In the genomic region with DNA sequence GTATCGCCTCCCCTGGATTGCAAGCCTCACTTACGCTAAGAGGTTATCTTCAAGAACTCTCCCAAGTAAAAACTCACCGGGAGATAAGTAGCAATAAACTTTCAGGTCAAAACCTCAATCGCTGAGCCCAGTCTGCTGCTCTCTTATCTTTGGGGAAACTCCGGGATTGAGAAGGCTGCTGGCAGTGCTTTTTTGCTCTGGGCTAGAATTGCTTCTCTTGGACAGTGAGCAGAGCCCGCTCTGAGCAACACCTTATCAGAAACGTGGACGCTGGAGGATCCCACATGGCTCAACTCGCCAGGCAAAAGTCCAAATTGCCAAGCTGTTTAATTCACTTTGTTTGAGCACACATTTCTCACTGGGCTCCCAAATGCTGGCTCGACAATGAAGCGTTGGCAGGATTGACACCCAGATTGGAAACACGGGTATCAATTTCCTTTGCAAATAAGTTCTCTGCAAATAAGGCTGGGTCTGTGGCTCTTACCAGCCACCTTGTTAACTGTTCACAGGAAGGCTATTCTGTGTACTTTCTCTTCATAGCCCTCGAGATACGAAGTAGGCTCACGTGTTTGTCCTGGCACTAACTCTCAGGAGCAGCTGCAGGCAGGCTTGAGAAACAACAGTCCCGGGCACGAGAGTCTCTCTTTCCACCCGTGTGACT, we compare ENCODE assay signal across 10 mouse cellular contexts.
A peak's percentile ranks its signal among the peaks of the same experiment; 100 is the strongest.
DNase-seq lines count a peak whose midpoint lies in the region; ATAC-seq lines count a peak whose summit lies in the region.
"Had no signal": no experiment of that assay in that cellular context is flagged by ENCODE, and none has a peak within 500 bp of the region (broad histone marks: within the 10 kb centered on the region; RNA-seq: fewer than 3 reads in every experiment).

No protein-coding gene starts in this region.

- no peak overlapping the region for H3K27ac ChIP-seq in forebrain, embryonic 14.5 days (ENCODE audit: low read depth, low read length)
- no peak overlapping the region for H3K27ac ChIP-seq in forebrain, embryonic 11.5 days (ENCODE audit: low read depth, low read length)
- H3K27ac ChIP-seq: midbrain, embryonic 12.5 days had no signal

- DNase-seq in forebrain, embryonic 14.5 days (ENCODE audit: low spot score): peak; percentile 80
- no peak for DNase-seq in forebrain, embryonic 11.5 days (ENCODE audit: low spot score)
- peak; percentile 83 for DNase-seq in fibroblast of lung, adult 2 months (ENCODE audit: low read depth)
- DNase-seq in large intestine, adult 2 months (ENCODE audit: low read depth, low spot score): peak; percentile 19
- DNase-seq in lung, postnatal 14 days: peak; percentile 48
- no peak for DNase-seq in B cell, adult 2 months
- no peak for DNase-seq in adrenal gland, postnatal 36 days
- no peak for DNase-seq in thymus, postnatal 10 days (ENCODE audit: low spot score in 2 of 2)
- DNase-seq: gastrocnemius, postnatal 14 days had no signal

- no peak overlapping the region for H3K4me3 ChIP-seq in forebrain, embryonic 14.5 days (ENCODE audit: low read depth, low read length)
- H3K4me3 ChIP-seq in forebrain, embryonic 11.5 days (ENCODE audit: low read depth, low read length): no peak overlapping the region
- H3K4me3 ChIP-seq: midbrain, embryonic 12.5 days had no signal

- no peaks in the 10 kb centered on the region for H3K36me3 ChIP-seq in forebrain, embryonic 14.5 days (ENCODE audit: control insufficient read depth, insufficient read depth, low read length)
- no peaks in the 10 kb centered on the region for H3K36me3 ChIP-seq in forebrain, embryonic 11.5 days (ENCODE audit: control insufficient read depth, insufficient read depth, low read length)
- H3K36me3 ChIP-seq: midbrain, embryonic 12.5 days had no signal

- H3K4me1 ChIP-seq in forebrain, embryonic 14.5 days (ENCODE audit: control insufficient read depth, insufficient read depth, low read length): 0 out of 2 replicates have a peak, but pooled peaks cover 2% of the 10 kb centered on the region
- no peaks in the 10 kb centered on the region for H3K4me1 ChIP-seq in forebrain, embryonic 11.5 days (replicated peaks; ENCODE audit: control insufficient read depth, insufficient read depth, low read length)
- H3K4me1 ChIP-seq: midbrain, embryonic 12.5 days had no signal

- WGBS in forebrain, embryonic 14.5 days: 62% methylated on average over 18 of the region's 18 CpGs
- 82% methylated on average over 18 of the region's 18 CpGs for WGBS in forebrain, embryonic 11.5 days
- 23% methylated on average over 18 of the region's 18 CpGs for WGBS in large intestine, adult 2 months

- H3K9ac ChIP-seq in forebrain, embryonic 14.5 days (ENCODE audit: low read length): no peak overlapping the region
- no peak overlapping the region for H3K9ac ChIP-seq in forebrain, embryonic 11.5 days (ENCODE audit: low read length)
- H3K9ac ChIP-seq: midbrain, embryonic 12.5 days had no signal

- ATAC-seq in forebrain, embryonic 14.5 days: peak; percentile 82
- ATAC-seq in forebrain, embryonic 11.5 days (replicated peaks; ENCODE audit: low FRiP score): no peak

- no peaks in the 10 kb centered on the region for H3K27me3 ChIP-seq in forebrain, embryonic 14.5 days (replicated peaks; ENCODE audit: control insufficient read depth, insufficient read depth, low read length)
- no peaks in the 10 kb centered on the region for H3K27me3 ChIP-seq in forebrain, embryonic 11.5 days (ENCODE audit: control insufficient read depth, insufficient read depth, low read length)
- H3K27me3 ChIP-seq: midbrain, embryonic 12.5 days had no signal

- H3K9me3 ChIP-seq in forebrain, embryonic 14.5 days (replicated peaks; ENCODE audit: control insufficient read depth, low read length): no peaks in the 10 kb centered on the region
- H3K9me3 ChIP-seq in forebrain, embryonic 11.5 days (ENCODE audit: control insufficient read depth, low read length): no peaks in the 10 kb centered on the region
- H3K9me3 ChIP-seq: midbrain, embryonic 12.5 days had no signal

- H3K4me2 ChIP-seq in forebrain, embryonic 14.5 days (ENCODE audit: low read length): no peak overlapping the region
- no peak overlapping the region for H3K4me2 ChIP-seq in forebrain, embryonic 11.5 days (ENCODE audit: low read depth, low read length, severe bottlenecking)
- H3K4me2 ChIP-seq: midbrain, embryonic 12.5 days had no signal

Comparison
In these comparisons a context has a peak if more than half of its experiments do, and no peak if none do; other contexts are left out.
1. DNase-seq: peak in forebrain, embryonic 14.5 days (single experiment), fibroblast of lung, adult 2 months (single experiment), large intestine, adult 2 months (single experiment) and lung, postnatal 14 days (single experiment); none in forebrain, embryonic 11.5 days (single experiment), B cell, adult 2 months (0 of 2), adrenal gland, postnatal 36 days (0 of 2) and thymus, postnatal 10 days (0 of 2).